Mouse (Mus musculus) cerebral cortex, adult 2 months (tissue): Measurements from ENCODE around the gene Cst3.

Experiments
- WGBS: fragments of 180-500 bp; shearing (Covaris S2); methylation state at CpG from one replicate; pipeline ENCODE4 v1.1.7; 2018; 5-methylcytosine and 5-hydroxymethylcytosine counted together

Cst3 gene

GRCm38 (mm10) chr2:148875335-148875811, at the start of gene Cst3:
TSS of gene Cst3 (minus strand) at chr2:148875692.
- WGBS, result 1% methylated on average over 19 of the region's 19 CpGs

DNA sequence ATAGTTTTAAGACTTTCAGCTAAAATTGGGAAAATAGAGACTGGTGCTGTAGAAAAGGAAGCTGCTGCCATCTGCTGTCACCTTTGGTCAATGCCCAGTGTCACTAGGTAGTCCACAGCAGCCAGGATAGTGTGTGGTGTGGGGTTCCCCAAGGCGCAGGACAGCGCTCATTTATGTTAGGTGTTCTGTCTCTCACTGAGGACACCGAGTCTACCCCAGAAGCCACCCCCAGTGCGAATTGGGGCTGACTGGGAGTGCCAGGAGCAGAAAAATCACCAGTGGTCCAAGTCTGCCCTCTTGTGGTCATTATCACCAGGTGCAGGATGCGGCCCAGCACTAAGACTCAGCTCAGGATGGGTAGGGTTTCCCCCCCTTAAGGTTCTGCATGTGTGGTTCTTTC, 26.8 kb upstream of the Cst3 start:
- 18% methylated on average over 5 of the region's 5 CpGs for WGBS

- WGBS, result 68% methylated on average over 4 of the region's 4 CpGs
Observed at GRCm38 (mm10) chr2:148900305-148900704, 24.8 kb upstream of the Cst3 start.

GRCm38 (mm10) chr2:148896219-148896618, 20.7 kb upstream of the Cst3 start:
- 51% methylated on average over 1 of the region's 1 CpGs for WGBS

- 56% methylated on average over 5 of the region's 5 CpGs for WGBS
Observed at GRCm38 (mm10) chr2:148890021-148890851, 14.7 kb upstream of the Cst3 start.

GRCm38 (mm10) chr2:148889331-148890010, 14.0 kb upstream of the Cst3 start:
- WGBS, result 58% methylated on average over 3 of the region's 3 CpGs

- 59% methylated on average over 3 of the region's 3 CpGs for WGBS
Observed at GRCm38 (mm10) chr2:148888872-148889271, 13.4 kb upstream of the Cst3 start.

- WGBS, result 43% methylated on average over 1 of the region's 1 CpGs
Observed at GRCm38 (mm10) chr2:148879199-148879598, 3.7 kb upstream of the Cst3 start.

DNA sequence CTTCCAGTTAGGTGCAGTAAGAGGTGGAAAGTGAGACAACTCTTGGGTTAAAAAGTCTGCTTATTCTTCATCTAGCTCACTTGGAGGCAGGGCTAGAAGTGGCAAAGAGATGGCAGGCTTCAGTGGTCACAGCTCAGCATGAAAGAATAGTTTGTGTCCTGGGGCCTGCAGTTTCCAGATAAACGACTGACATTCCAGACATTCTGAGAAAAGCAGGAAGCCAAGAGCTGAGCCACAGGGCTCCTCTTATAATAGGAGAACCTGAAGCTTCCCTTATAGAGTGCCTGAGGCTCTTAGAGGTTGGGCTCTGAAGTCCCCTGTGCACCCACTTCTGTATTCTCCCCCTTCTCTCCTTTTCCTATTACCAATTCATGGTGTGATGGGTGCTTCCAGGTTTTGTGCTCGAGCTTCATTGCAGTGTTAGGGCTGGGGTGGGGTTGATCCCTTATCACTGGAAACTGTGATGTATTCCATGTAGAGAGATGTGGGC, 3.2 kb upstream of the Cst3 start:
- WGBS, result 33% methylated on average over 2 of the region's 2 CpGs

GRCm38 (mm10) chr2:148877016-148877770, 1.7 kb upstream of the Cst3 start:
- WGBS, result 54% methylated on average over 3 of the region's 3 CpGs

DNA sequence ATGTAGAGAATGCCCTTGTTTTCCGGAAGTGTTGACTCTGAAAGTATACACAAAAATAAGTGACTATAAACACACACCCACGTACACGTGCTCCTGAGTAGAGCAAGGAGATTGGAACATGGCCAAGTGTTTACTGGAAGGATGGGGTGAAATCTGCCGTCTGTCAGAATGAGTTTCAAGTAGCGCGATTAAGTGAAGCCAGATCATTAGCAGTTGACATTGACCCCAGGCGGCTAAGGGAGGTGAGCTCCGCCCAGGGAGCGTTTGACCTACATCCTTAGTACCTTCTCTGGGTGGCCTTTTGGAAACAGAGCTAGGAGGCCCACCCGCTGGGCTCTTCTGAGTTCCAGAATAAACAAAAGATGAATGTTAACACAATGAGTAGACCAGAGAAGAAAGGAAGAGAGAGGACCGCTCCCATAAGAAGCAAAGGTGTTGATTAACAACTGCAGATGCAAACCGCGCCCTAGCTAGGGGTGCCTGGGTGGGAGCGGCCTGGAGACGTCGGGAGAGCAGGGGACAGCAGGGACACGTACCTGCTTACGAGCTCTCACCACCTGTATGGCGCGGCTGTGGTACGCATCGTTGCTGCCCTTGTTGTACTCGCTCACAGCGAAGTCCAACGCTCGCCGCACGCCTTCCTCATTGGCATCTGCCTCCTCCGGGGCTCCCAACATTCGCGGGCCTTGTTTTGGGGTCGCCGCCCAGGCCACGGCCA, 716 bp downstream of the Cst3 start:
- WGBS, result under 1% methylated on average over 34 of the region's 34 CpGs

DNA sequence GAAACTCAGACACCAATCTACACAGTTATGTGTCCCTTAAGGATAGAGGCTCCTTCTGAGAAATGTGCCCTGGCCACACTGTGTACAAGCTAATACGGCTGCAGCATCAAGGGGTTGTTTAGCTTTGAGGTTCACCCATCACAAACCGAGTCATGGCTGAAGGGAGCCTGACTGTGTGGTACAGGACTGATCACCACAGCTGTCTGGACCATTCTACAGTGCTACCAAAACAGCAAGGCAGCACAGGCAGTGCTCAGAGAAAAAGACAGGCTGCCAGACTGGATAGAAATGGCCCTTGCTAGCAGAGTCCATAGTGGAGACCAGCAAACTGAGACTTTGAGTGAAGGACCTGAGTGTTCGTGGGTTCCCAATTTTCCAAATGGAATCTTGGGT, 1.3 kb downstream of the Cst3 start:
- 10% methylated on average over 3 of the region's 3 CpGs for WGBS

GRCm38 (mm10) chr2:148872860-148873259, 2.6 kb downstream of the Cst3 start:
- WGBS, result 15% methylated on average over 4 of the region's 4 CpGs

GRCm38 (mm10) chr2:148870526-148870925, 5.0 kb downstream of the Cst3 start:
- WGBS, result 81% methylated on average over 3 of the region's 3 CpGs

DNA sequence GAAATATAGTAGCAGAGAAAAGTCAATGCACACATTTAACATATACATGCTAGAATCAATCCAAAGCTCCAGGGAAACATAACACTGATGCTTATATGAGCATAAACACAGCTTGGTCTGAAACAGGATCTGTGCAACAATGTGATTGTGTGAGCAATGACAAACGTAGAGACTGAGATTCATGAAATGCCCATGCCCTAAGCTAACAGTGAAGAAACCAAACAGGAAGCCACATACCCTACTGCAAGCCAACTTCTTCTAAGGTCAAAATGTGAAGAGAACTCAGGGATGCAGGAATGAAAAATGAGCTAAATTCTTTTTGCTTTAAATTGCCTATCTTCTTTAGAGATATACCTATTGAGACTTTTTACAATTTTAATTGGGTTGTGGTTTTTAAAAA, 6.5 kb downstream of the Cst3 start:
- WGBS, result 55% methylated on average over 1 of the region's 1 CpGs

- WGBS, result 54% methylated on average over 2 of the region's 2 CpGs
Observed at GRCm38 (mm10) chr2:148864966-148865365, 10.5 kb downstream of the Cst3 start, which contains the start of gene 9230104L09Rik. TSS of gene 9230104L09Rik (minus strand) at chr2:148865038.

DNA sequence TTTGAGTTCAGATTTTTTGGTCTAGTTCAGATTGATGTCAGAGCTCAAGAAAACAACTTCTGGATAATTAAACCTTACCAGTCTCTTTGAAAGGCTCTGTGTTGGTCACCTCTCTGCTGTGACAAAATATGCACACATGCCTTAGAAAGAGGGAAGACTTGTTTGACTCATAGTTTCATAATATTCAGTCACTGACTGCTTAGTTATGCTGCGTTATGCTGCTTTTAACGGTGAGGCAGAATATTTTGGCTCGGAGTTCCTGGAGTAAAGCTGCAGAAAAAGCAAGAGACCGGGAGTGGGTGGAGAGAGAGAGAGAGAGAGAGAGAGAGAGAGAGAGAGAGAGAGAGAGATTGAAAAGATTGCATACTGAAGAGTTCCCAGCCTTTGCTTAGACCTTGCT, 14.5 kb downstream of the Cst3 start:
- whole genome bisulfite sequencing, result 26% methylated on average over 4 of the region's 4 CpGs

- WGBS, result 30% methylated on average over 4 of the region's 4 CpGs
Observed at GRCm38 (mm10) chr2:148857506-148857905, 18.0 kb downstream of the Cst3 start.

- 60% methylated on average over 8 of the region's 8 CpGs for WGBS
Observed at GRCm38 (mm10) chr2:148856630-148857400, 18.7 kb downstream of the Cst3 start.

- 27% methylated on average over 8 of the region's 8 CpGs for WGBS
Observed at GRCm38 (mm10) chr2:148851116-148851906, 24.2 kb downstream of the Cst3 start.
